ENCODE assay signal across 8 mouse cellular contexts in the genomic region with DNA sequence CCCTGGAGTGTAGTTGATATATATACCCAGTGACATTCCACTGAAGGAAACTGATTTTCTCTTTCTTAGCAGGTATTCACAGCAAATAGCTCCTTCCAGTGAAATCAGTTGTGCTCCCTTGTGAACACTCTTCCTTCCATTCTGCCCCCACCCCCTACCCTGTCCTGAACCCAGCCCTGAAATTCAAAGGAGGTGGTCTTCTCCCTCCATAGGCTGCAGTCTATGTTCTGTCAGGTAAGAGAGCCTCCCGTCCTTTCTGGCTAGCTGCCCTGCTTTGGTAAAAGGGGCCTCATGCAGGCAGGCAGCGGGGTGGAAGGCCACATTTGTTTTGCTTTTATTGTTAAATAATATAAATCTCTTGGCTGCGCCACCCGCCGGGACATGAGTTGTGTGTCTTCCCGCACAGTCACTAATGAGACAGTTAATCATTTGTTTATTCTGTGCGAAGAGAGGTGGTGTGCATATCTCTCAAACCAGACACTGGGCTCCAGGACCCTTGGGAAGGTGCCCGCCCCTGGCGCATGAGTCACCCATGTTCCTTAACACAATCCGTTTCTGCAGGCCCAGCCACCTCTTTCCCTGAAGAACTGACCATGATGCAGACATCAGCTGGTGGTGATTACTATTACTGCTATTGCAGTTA.
DNase-seq lines count a peak whose midpoint lies in the region; ATAC-seq and TF ChIP-seq lines count a peak whose summit lies in the region.

No protein-coding gene starts in this region.

- H3K9ac ChIP-seq in heart, embryonic 16.5 days (ENCODE audit: low read length): no peak overlapping the region
- 0 out of 2 replicates have a peak overlapping the region, but pooled peaks have one; percentile 27 for H3K9ac ChIP-seq in liver, postnatal 0 days (replicated peaks)

- no peak for TF ChIP-seq POLR2A in brain, embryonic 14.5 days (IDR thresholded peaks at IDR 0.05; ENCODE audit: borderline replicate concordance, extremely low read depth, insufficient read depth, insufficient read length, poor library complexity, severe bottlenecking)
- TF ChIP-seq POLR2A in cerebellum, adult 2 months (IDR thresholded peaks at IDR 0.05; ENCODE audit: borderline replicate concordance, insufficient read depth, low read length): no peak

- no peak; the same call in 1 of the 2 replicates for TF ChIP-seq EP300 in liver, postnatal 0 days (IDR thresholded peaks at IDR 0.05; ENCODE audit: low read depth)

- no peak overlapping the region for H3K4me3 ChIP-seq in heart, embryonic 16.5 days (ENCODE audit: low read length)
- peak overlapping the region; percentile 23; the same call in 1 of the 2 replicates for H3K4me3 ChIP-seq in liver, postnatal 0 days (ENCODE audit: low read depth, low read length)
- no peak overlapping the region for H3K4me3 ChIP-seq in cerebellum, adult 2 months (replicated peaks; ENCODE audit: insufficient read depth, low read depth, low read length)

- no peak overlapping the region for H3K4me2 ChIP-seq in heart, embryonic 16.5 days (ENCODE audit: low read depth, low read length)
- H3K4me2 ChIP-seq in liver, postnatal 0 days (ENCODE audit: low read depth, low read length): peak overlapping the region; percentile 68

- no peak for TF ChIP-seq CTCF in brain, embryonic 14.5 days (IDR thresholded peaks at IDR 0.05; ENCODE audit: borderline replicate concordance, extremely low read depth, insufficient read depth, insufficient read length)
- TF ChIP-seq CTCF in liver, postnatal 0 days (IDR thresholded peaks at IDR 0.05; ENCODE audit: low read depth): no peak
- no peak for TF ChIP-seq CTCF in cerebellum, adult 2 months (IDR thresholded peaks at IDR 0.05; ENCODE audit: borderline replicate concordance, insufficient read depth, low read depth, low read length)

- peaks cover 12% of the 10 kb centered on the region for H3K4me1 ChIP-seq in heart, embryonic 16.5 days (ENCODE audit: control insufficient read depth, insufficient read depth, low read length)
- H3K4me1 ChIP-seq in liver, postnatal 0 days (ENCODE audit: insufficient read depth): peaks cover 31% of the 10 kb centered on the region
- H3K4me1 ChIP-seq in cerebellum, adult 2 months (ENCODE audit: control insufficient read depth, insufficient read depth, low read length): no peaks in the 10 kb centered on the region

- H3K9me3 ChIP-seq in heart, embryonic 16.5 days (replicated peaks; ENCODE audit: control insufficient read depth, low read length): no peaks in the 10 kb centered on the region
- no peaks in the 10 kb centered on the region for H3K9me3 ChIP-seq in liver, postnatal 0 days (ENCODE audit: low read length)

- H3K36me3 ChIP-seq in heart, embryonic 16.5 days (ENCODE audit: control insufficient read depth, insufficient read depth): no peaks in the 10 kb centered on the region
- no peaks in the 10 kb centered on the region for H3K36me3 ChIP-seq in liver, postnatal 0 days (replicated peaks; ENCODE audit: insufficient read depth, low read length)

- H3K27me3 ChIP-seq in heart, embryonic 16.5 days (ENCODE audit: control insufficient read depth, insufficient read depth, low read length): no peaks in the 10 kb centered on the region
- H3K27me3 ChIP-seq in liver, postnatal 0 days (ENCODE audit: insufficient read depth, low read length): no peaks in the 10 kb centered on the region
- no peaks in the 10 kb centered on the region for H3K27me3 ChIP-seq in cerebellum, adult 2 months (ENCODE audit: control insufficient read depth, insufficient read depth, low read length)

- peak; percentile 2 to 6 for DNase-seq in cerebellum, postnatal 14 days
- DNase-seq in cerebellum, adult 11 months: no peak
- DNase-seq in brain, embryonic 14.5 days (ENCODE audit: low read depth): peak; percentile 67
- DNase-seq in liver, postnatal 0 days: peak; percentile 76
- peak; percentile 26 for DNase-seq in yolk sac, embryonic 10.5 days (ENCODE audit: low spot score)
- DNase-seq in cerebellum, adult 2 months: no peak

- H3K27ac ChIP-seq in heart, embryonic 16.5 days (ENCODE audit: low read length): no peak overlapping the region
- H3K27ac ChIP-seq in liver, postnatal 0 days (ENCODE audit: low read depth): peak overlapping the region; percentile 95
- no peak overlapping the region for H3K27ac ChIP-seq in cerebellum, adult 2 months (ENCODE audit: insufficient read depth, low read length)

- ATAC-seq in heart, embryonic 16.5 days (replicated peaks; ENCODE audit: extremely low read depth, insufficient read depth, low FRiP score): peak; percentile 83; the same call in 1 of the 2 replicates
- ATAC-seq in liver, postnatal 0 days: peak; percentile 92
- no peak for ATAC-seq in CD4-positive, CD25-positive, alpha-beta regulatory T cell, adult 4 months

- 27% methylated on average over 10 of the region's 10 CpGs for WGBS in heart, embryonic 16.5 days
- WGBS in liver, postnatal 0 days (ENCODE audit: insufficient replicate concordance): 30% methylated on average over 10 of the region's 10 CpGs
- 36% methylated on average over 10 of the region's 10 CpGs for WGBS in cerebellum, adult 2 months

Comparison
In these comparisons a context has a peak if more than half of its experiments do, and no peak if none do; other contexts are left out.
1. DNase-seq: peak in cerebellum, postnatal 14 days (2 of 2), brain, embryonic 14.5 days (single experiment), liver, postnatal 0 days (single experiment) and yolk sac, embryonic 10.5 days (single experiment); none in cerebellum, adult 11 months (single experiment) and cerebellum, adult 2 months (0 of 2).